Mouse (Mus musculus): Measurements from ENCODE around the gene Rhot2.

- TF ChIP-seq CTCF (IDR thresholded peaks at IDR 0.05; ENCODE audit: low read depth) = no peak
- TF ChIP-seq EP300 (optimal IDR thresholded peaks at IDR 0.05) = no peak
These were observed 31.8 kb upstream of the Rhot2 start for GRCm38 (mm10) chr17:25876347-25876915.
